Mouse (Mus musculus): ENCODE data around the gene Defa20. TPM values are rescaled to one million over a fixed set of nuclear protein-coding genes. Genes with fewer than 3 reads are reported as not detected.

Defa20 gene
- polyA plus RNA-seq (2015; fragmentation: Illumina TruSeq; extraction: RNeasy Lipid Tissue Mini Kit (QIAGEN cat#74804); ENCODE audit: insufficient read depth, low read depth, low replicate concordance), result not detected

GRCm38 (mm10) chr8:21508958-21509357 lies at the start of gene Defa20:
TSS of gene Defa20 (plus strand) at chr8:21509258.

GRCm38 (mm10) chr8:21528732-21529131 lies 19.7 kb downstream of the Defa20 start, which contains the start of gene Defa32:
TSS of gene Defa32 (plus strand) at chr8:21529032.

Other genes with a start within 250 kb of the Defa20 start
- not detected for gene Defa27, start 193.7 kb upstream of the Defa20 start, polyA plus RNA-seq (2015; fragmentation: Illumina TruSeq; extraction: RNeasy Lipid Tissue Mini Kit (QIAGEN cat#74804); ENCODE audit: insufficient read depth, low read depth, low replicate concordance)
- gene Defa29, start 182.2 kb upstream of the Defa20 start, polyA plus RNA-seq (2015; fragmentation: Illumina TruSeq; extraction: RNeasy Lipid Tissue Mini Kit (QIAGEN cat#74804); ENCODE audit: insufficient read depth, low read depth, low replicate concordance), result not detected
- not detected for gene Defa2, start 130.7 kb upstream of the Defa20 start, polyA plus RNA-seq (2015; fragmentation: Illumina TruSeq; extraction: RNeasy Lipid Tissue Mini Kit (QIAGEN cat#74804); ENCODE audit: insufficient read depth, low read depth, low replicate concordance)
- gene Defa33, start 117.4 kb upstream of the Defa20 start, polyA plus RNA-seq (2015; fragmentation: Illumina TruSeq; extraction: RNeasy Lipid Tissue Mini Kit (QIAGEN cat#74804); ENCODE audit: insufficient read depth, low read depth, low replicate concordance), result not detected
- gene Defa36, start 81.8 kb upstream of the Defa20 start, polyA plus RNA-seq (2015; fragmentation: Illumina TruSeq; extraction: RNeasy Lipid Tissue Mini Kit (QIAGEN cat#74804); ENCODE audit: insufficient read depth, low read depth, low replicate concordance), result not detected
- not detected for gene Gm7849, start 52.7 kb upstream of the Defa20 start, polyA plus RNA-seq (2015; fragmentation: Illumina TruSeq; extraction: RNeasy Lipid Tissue Mini Kit (QIAGEN cat#74804); ENCODE audit: insufficient read depth, low read depth, low replicate concordance)
- not detected for gene Defa32, start 19.8 kb downstream of the Defa20 start, polyA plus RNA-seq (2015; fragmentation: Illumina TruSeq; extraction: RNeasy Lipid Tissue Mini Kit (QIAGEN cat#74804); ENCODE audit: insufficient read depth, low read depth, low replicate concordance)
- gene Defa37, start 56.1 kb downstream of the Defa20 start, polyA plus RNA-seq (2015; fragmentation: Illumina TruSeq; extraction: RNeasy Lipid Tissue Mini Kit (QIAGEN cat#74804); ENCODE audit: insufficient read depth, low read depth, low replicate concordance), result not detected
- gene Defa28, start 73.7 kb downstream of the Defa20 start, polyA plus RNA-seq (2015; fragmentation: Illumina TruSeq; extraction: RNeasy Lipid Tissue Mini Kit (QIAGEN cat#74804); ENCODE audit: insufficient read depth, low read depth, low replicate concordance), result not detected
- not detected for gene Gm7861, start 85.2 kb downstream of the Defa20 start, polyA plus RNA-seq (2015; fragmentation: Illumina TruSeq; extraction: RNeasy Lipid Tissue Mini Kit (QIAGEN cat#74804); ENCODE audit: insufficient read depth, low read depth, low replicate concordance)
- gene Defa26, start 108.9 kb downstream of the Defa20 start, polyA plus RNA-seq (2015; fragmentation: Illumina TruSeq; extraction: RNeasy Lipid Tissue Mini Kit (QIAGEN cat#74804); ENCODE audit: insufficient read depth, low read depth, low replicate concordance), result not detected
- not detected for gene Defa17, start 146.5 kb downstream of the Defa20 start, polyA plus RNA-seq (2015; fragmentation: Illumina TruSeq; extraction: RNeasy Lipid Tissue Mini Kit (QIAGEN cat#74804); ENCODE audit: insufficient read depth, low read depth, low replicate concordance)
- not detected for gene Defa34, start 156.5 kb downstream of the Defa20 start, polyA plus RNA-seq (2015; fragmentation: Illumina TruSeq; extraction: RNeasy Lipid Tissue Mini Kit (QIAGEN cat#74804); ENCODE audit: insufficient read depth, low read depth, low replicate concordance)
- gene AY761184, start 194.4 kb downstream of the Defa20 start, polyA plus RNA-seq (2015; fragmentation: Illumina TruSeq; extraction: RNeasy Lipid Tissue Mini Kit (QIAGEN cat#74804); ENCODE audit: insufficient read depth, low read depth, low replicate concordance), result not detected
- gene Defa24, start 225.2 kb downstream of the Defa20 start, polyA plus RNA-seq (2015; fragmentation: Illumina TruSeq; extraction: RNeasy Lipid Tissue Mini Kit (QIAGEN cat#74804); ENCODE audit: insufficient read depth, low read depth, low replicate concordance), result not detected